Mouse (Mus musculus): Measurements from ENCODE around the gene Slx1b. TPM values are rescaled to one million over a fixed set of nuclear protein-coding genes. Genes with fewer than 3 reads are reported as not detected.
"Not testable (repeated sequence)": the region's sequence is repeated elsewhere in the genome, so short reads cannot be mapped to it uniquely, and the experiment has no call there.

Slx1b gene
- polyA plus RNA-seq, 1 experiment from 2014 or later: 17.3 TPM

DNA sequence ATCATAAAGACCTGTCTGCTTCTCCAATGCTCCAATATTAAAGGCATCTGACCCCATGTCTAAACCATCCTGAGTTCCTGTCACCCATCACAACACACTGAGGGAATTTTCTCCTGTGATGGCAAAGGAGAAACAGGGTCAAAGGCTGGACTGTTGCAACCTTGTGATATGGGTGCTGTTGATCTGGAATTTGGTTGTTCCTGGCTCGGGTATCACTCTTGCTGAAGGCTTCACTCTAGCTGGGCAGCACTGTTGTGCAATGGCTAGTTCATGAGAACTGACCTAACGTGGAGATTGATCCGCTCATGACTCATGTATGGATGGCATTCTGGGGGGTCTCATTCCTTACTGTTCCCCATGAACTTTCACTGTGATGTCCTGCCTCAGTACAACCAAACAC lies 6.6 kb downstream of the Slx1b start:
- 87% methylated on average over 3 of the region's 3 CpGs for WGBS
- no peaks in the 10 kb centered on the region for H3K27me3 ChIP-seq (ENCODE audit: control insufficient read depth, insufficient read depth, low read depth, low read length)
- H3K4me1 ChIP-seq (ENCODE audit: control insufficient read depth, insufficient read depth, low read length): peaks cover 6% of the 10 kb centered on the region; the same call in 1 of the 2 replicates
- H3K4me3 ChIP-seq (ENCODE audit: low read depth, low read length): no peak overlapping the region
- no peaks in the 10 kb centered on the region for H3K9me3 ChIP-seq (replicated peaks; ENCODE audit: control insufficient read depth, low read length, poor library complexity, severe bottlenecking)
- H3K4me2 ChIP-seq (ENCODE audit: low read length): no peak overlapping the region
- no peak for ATAC-seq
- peaks cover 17% of the 10 kb centered on the region for H3K36me3 ChIP-seq (ENCODE audit: control insufficient read depth, insufficient read depth, low read length)
- H3K27ac ChIP-seq (ENCODE audit: low read length): no peak overlapping the region
- no peak overlapping the region for H3K9ac ChIP-seq (ENCODE audit: low read depth, low read length)

DNA sequence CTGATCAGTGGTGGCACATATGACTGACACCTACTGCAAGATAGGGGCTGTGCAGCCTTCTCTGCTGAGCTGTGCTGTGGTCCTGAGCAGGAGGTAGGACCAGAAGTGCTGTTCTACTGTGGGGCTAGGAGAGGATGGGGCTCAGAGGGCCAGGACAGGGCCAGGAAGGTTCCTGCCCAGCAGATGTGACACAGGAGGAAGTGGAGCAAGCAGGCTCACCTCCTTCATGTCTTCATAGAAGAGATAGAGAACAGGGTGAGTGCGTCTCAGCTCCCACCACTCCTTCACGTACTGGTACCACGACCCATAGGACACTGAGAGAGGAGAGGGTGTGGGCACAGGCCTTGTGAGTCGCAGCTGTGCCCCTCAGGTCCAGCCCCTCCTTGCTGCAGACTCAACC lies 7.4 kb downstream of the Slx1b start:
- H3K4me3 ChIP-seq (ENCODE audit: low read depth, low read length); ATAC-seq; H3K27me3 ChIP-seq (ENCODE audit: control insufficient read depth, insufficient read depth, low read depth, low read length); H3K4me1 ChIP-seq (ENCODE audit: control insufficient read depth, insufficient read depth, low read length); H3K9me3 ChIP-seq (replicated peaks; ENCODE audit: control insufficient read depth, low read length, poor library complexity, severe bottlenecking); H3K9ac ChIP-seq (ENCODE audit: low read depth, low read length); H3K4me2 ChIP-seq (ENCODE audit: low read length); H3K27ac ChIP-seq (ENCODE audit: low read length): not testable (repeated sequence)
- 80% methylated on average over 4 of the region's 4 CpGs for WGBS
- peaks cover 17% of the 10 kb centered on the region for H3K36me3 ChIP-seq (ENCODE audit: control insufficient read depth, insufficient read depth, low read length)

DNA sequence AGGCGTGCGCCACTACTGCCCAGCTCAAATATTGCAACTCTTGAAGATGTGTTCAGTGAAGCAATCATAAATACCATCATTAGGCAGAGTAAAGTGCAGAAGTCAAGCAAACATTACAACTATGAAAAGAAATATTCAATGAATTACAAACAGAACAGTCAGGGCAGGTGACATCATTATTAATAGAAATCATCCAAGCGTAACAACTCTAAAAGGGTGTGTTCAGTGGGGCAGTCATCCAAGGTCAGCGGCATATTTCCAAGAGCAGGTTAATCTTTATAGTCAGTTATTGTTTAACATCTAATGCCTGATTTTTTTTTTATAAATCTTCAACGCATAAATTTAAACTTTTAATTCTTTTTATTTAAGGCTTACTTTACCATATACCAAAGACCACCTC lies 14.4 kb downstream of the Slx1b start:
- no peak overlapping the region for H3K9ac ChIP-seq (ENCODE audit: low read depth, low read length)
- H3K36me3 ChIP-seq (ENCODE audit: control insufficient read depth, insufficient read depth, low read length): no peaks in the 10 kb centered on the region
- H3K27me3 ChIP-seq (ENCODE audit: control insufficient read depth, insufficient read depth, low read depth, low read length): no peaks in the 10 kb centered on the region
- no peak for ATAC-seq
- no peaks in the 10 kb centered on the region for H3K9me3 ChIP-seq (replicated peaks; ENCODE audit: control insufficient read depth, low read length, poor library complexity, severe bottlenecking)
- no peak overlapping the region for H3K27ac ChIP-seq (ENCODE audit: low read length)
- no peaks in the 10 kb centered on the region for H3K4me1 ChIP-seq (ENCODE audit: control insufficient read depth, insufficient read depth, low read length)
- no peak overlapping the region for H3K4me3 ChIP-seq (ENCODE audit: low read depth, low read length)
- WGBS: 98% methylated on average over 5 of the region's 5 CpGs
- no peak overlapping the region for H3K4me2 ChIP-seq (ENCODE audit: low read length)

DNA sequence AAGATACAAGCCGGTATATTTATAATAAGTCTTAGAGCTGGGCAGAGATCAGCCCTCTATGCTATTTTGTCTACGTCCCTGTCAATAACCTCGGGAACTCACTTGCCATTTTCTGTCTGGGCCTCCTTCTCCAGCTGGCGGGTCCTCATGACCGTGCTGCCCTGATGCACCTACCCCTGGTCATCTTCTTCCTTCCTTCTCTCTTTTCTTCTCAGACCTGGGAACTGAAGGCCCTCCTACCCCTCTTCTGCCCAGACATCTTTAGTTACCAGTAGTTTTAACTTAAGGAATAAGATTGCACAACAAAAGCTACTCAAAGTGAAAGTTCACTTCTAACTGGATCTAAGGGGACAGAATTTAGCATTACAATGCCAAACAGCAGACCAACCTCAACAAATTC lies 15.9 kb downstream of the Slx1b start:
- H3K27ac ChIP-seq (ENCODE audit: low read length): no peak overlapping the region
- no peak overlapping the region for H3K9ac ChIP-seq (ENCODE audit: low read depth, low read length)
- no peaks in the 10 kb centered on the region for H3K4me1 ChIP-seq (ENCODE audit: control insufficient read depth, insufficient read depth, low read length)
- H3K4me2 ChIP-seq (ENCODE audit: low read length): no peak overlapping the region
- 93% methylated on average over 5 of the region's 5 CpGs for WGBS
- ATAC-seq: no peak
- no peaks in the 10 kb centered on the region for H3K9me3 ChIP-seq (replicated peaks; ENCODE audit: control insufficient read depth, low read length, poor library complexity, severe bottlenecking)
- H3K36me3 ChIP-seq (ENCODE audit: control insufficient read depth, insufficient read depth, low read length): no peaks in the 10 kb centered on the region
- no peaks in the 10 kb centered on the region for H3K27me3 ChIP-seq (ENCODE audit: control insufficient read depth, insufficient read depth, low read depth, low read length)
- no peak overlapping the region for H3K4me3 ChIP-seq (ENCODE audit: low read depth, low read length)

DNA sequence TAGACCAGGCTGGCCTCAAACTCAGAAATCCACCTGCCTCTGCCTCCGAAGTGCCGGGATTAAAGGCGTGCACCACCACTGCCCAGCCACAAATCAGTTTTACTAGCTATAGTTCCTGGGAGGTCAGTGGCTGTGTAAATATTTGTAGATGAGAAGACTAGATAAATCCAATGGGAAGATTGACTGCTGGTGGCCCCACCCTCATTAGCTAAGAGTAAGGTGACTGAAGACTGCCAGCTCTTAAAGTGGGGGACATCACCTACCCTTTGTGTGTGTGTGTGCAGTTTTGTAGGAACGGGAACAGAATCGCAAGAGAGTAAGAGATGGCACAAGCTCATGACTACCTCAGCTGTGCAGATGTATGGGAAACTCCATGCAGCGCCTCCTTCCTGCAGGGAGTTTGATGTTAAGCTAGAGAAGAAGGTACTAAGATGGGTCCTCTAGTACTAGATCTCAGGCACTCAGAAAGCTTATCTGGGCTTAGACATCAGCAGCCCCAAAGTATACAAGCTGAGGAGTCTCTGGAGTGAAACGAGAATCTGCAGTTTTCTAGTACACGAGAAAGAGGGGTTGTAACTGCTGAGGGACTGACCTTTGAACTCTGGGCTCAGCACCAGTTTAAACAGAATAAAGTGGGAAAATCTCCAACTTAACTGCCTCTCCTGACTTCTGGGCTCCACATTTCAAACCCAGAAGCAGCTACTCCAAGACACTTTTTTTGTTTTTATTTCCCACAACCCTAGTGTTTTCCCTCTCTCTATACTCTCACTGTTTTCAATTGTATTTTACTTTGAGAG lies 16.8 kb downstream of the Slx1b start:
- 83% methylated on average over 8 of the region's 8 CpGs for WGBS
- Histone ChIP-seq H3K4me2 (ENCODE audit: low read length) (no peak overlapping the region), H3K27ac (ENCODE audit: low read length) (no peak overlapping the region), H3K9me3 (replicated peaks; ENCODE audit: control insufficient read depth, low read length, poor library complexity, severe bottlenecking) (no peaks in the 10 kb centered on the region), H3K27me3 (ENCODE audit: control insufficient read depth, insufficient read depth, low read depth, low read length) (no peaks in the 10 kb centered on the region), H3K36me3 (ENCODE audit: control insufficient read depth, insufficient read depth, low read length) (no peaks in the 10 kb centered on the region), H3K4me1 (ENCODE audit: control insufficient read depth, insufficient read depth, low read length) (no peaks in the 10 kb centered on the region), H3K9ac (ENCODE audit: low read depth, low read length) (no peak overlapping the region), H3K4me3 (ENCODE audit: low read depth, low read length) (no peak overlapping the region)
- ATAC-seq: no peak

DNA sequence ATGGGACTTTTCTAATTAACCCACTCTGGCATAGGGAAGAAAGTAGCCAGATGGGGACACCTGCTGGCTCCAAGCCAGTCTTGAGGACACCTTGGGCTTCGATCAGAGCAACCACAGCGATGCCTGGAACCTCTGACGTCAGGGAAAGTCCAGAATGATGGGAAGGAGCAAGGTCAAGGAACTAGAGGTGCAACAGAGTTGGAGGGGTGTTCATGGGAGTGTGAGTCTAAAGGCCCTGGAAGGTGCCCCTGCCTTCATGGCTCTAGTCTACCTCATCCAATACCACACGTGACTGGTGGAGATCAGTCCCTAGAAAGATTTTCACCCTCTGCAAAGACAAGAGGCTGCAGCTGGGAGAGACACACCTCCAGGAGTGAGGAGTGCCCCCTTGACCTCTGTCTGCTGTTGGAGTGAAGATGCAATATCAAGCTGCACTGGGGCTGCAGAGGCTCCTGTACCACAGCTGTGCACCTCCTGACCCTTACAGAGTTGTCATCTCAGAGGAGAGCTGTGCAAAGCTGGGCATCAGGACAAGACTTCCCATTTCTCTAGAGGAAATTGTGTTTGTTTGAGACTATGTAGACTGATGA lies 18.9 kb downstream of the Slx1b start:
- no peaks in the 10 kb centered on the region for H3K9me3 ChIP-seq (replicated peaks; ENCODE audit: control insufficient read depth, low read length, poor library complexity, severe bottlenecking)
- H3K27me3 ChIP-seq (ENCODE audit: control insufficient read depth, insufficient read depth, low read depth, low read length): no peaks in the 10 kb centered on the region
- H3K4me2 ChIP-seq (ENCODE audit: low read length): no peak overlapping the region
- H3K36me3 ChIP-seq (ENCODE audit: control insufficient read depth, insufficient read depth, low read length): peaks cover 8% of the 10 kb centered on the region
- WGBS: 83% methylated on average over 4 of the region's 4 CpGs
- no peak for ATAC-seq
- no peak overlapping the region for H3K27ac ChIP-seq (ENCODE audit: low read length)
- no peaks in the 10 kb centered on the region for H3K4me1 ChIP-seq (ENCODE audit: control insufficient read depth, insufficient read depth, low read length)
- no peak overlapping the region for H3K9ac ChIP-seq (ENCODE audit: low read depth, low read length)
- no peak overlapping the region for H3K4me3 ChIP-seq (ENCODE audit: low read depth, low read length)

DNA sequence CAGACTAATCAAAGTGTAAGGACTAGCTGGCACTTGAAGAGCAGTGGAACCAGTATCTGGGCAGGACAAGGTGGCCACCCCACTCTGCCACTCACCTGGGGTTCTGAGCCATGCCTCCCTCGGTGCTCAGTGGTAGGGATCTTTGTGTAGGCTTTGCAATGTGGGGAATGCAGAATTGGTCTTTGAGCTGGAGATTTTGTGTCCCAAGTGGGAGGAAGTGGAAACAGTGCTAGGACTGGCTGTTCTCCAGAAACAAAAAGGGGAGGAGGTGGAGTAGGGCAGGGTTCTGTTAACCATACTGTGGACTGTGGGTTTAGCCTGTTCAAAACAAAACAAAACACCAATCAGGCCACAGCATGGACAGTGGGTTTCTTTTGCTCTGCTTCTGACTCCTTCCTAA lies 19.4 kb downstream of the Slx1b start, which contains the start of gene Sult1a1:
Gene Sult1a1 (minus strand): TSS at position 226 of the 400 bp plus-strand sequence.
- H3K9ac ChIP-seq (ENCODE audit: low read depth, low read length): no peak within 1 kb of the TSS
- no peaks in the 10 kb centered on the region for H3K27me3 ChIP-seq (ENCODE audit: control insufficient read depth, insufficient read depth, low read depth, low read length)
- H3K4me2 ChIP-seq (ENCODE audit: low read length): no peak within 1 kb of the TSS
- H3K27ac ChIP-seq (ENCODE audit: low read length): no peak within 1 kb of the TSS
- no peak for ATAC-seq
- H3K36me3 ChIP-seq (ENCODE audit: control insufficient read depth, insufficient read depth, low read length): peaks cover 12% of the 10 kb centered on the region
- no peaks in the 10 kb centered on the region for H3K9me3 ChIP-seq (replicated peaks; ENCODE audit: control insufficient read depth, low read length, poor library complexity, severe bottlenecking)
- H3K4me1 ChIP-seq (ENCODE audit: control insufficient read depth, insufficient read depth, low read length): no peaks in the 10 kb centered on the region
- H3K4me3 ChIP-seq (ENCODE audit: low read depth, low read length): no peak within 1 kb of the TSS
- WGBS: 75% methylated on average over 1 of the region's 1 CpGs

DNA sequence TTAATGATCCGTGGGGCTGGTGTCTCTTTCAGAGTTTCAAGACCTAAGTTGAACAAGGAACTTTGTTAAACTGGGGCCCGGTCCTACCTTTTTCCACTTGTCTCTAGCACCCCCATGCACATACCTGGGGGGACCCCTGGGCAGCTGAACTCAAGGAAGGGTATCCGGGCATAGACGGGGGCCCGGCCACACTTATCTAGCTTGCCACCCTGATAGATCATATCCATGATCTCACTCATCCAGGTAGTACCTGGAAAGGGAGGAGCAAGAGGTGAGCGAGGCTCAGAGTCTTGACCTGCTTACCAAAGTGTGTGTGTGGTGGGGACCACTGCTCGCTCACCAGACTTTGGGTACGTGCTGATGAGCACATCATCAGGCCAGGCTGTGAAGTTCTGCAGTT lies 20.5 kb downstream of the Slx1b start:
- H3K4me3 ChIP-seq (ENCODE audit: low read depth, low read length): no peak overlapping the region
- WGBS: 96% methylated on average over 8 of the region's 8 CpGs
- H3K4me2 ChIP-seq (ENCODE audit: low read length): no peak overlapping the region
- no peak overlapping the region for H3K9ac ChIP-seq (ENCODE audit: low read depth, low read length)
- no peak for ATAC-seq
- H3K27ac ChIP-seq (ENCODE audit: low read length): no peak overlapping the region
- peaks cover 13% of the 10 kb centered on the region for H3K36me3 ChIP-seq (ENCODE audit: control insufficient read depth, insufficient read depth, low read length)
- no peaks in the 10 kb centered on the region for H3K27me3 ChIP-seq (ENCODE audit: control insufficient read depth, insufficient read depth, low read depth, low read length)
- no peaks in the 10 kb centered on the region for H3K4me1 ChIP-seq (ENCODE audit: control insufficient read depth, insufficient read depth, low read length)
- H3K9me3 ChIP-seq (replicated peaks; ENCODE audit: control insufficient read depth, low read length, poor library complexity, severe bottlenecking): no peaks in the 10 kb centered on the region

DNA sequence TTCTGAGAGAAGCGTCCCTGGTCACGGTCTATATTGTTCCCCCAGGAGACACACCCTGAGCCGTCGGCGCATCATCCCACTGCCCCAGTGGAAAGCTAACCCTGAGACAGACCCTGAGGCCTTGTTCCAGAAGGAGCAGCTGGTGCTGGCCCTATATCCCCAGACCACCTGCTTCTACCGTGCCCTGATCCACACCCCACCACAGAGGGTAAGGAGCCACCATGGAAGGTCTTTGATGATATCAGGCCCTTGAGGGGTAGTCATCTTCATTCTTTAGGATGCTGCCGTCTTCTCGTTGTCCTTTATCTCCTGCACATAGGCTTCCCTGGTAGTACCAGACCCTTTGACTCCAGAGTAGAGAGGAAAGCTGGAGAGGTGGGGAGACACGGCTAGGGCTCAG lies 23.5 kb downstream of the Slx1b start:
- Histone ChIP-seq H3K27ac (ENCODE audit: low read length) (no peak overlapping the region), H3K4me1 (ENCODE audit: control insufficient read depth, insufficient read depth, low read length) (no peaks in the 10 kb centered on the region), H3K36me3 (ENCODE audit: control insufficient read depth, insufficient read depth, low read length) (peaks cover 14% of the 10 kb centered on the region), H3K9me3 (replicated peaks; ENCODE audit: control insufficient read depth, low read length, poor library complexity, severe bottlenecking) (no peaks in the 10 kb centered on the region), H3K4me2 (ENCODE audit: low read length) (no peak overlapping the region), H3K9ac (ENCODE audit: low read depth, low read length) (no peak overlapping the region), H3K4me3 (ENCODE audit: low read depth, low read length) (no peak overlapping the region), H3K27me3 (ENCODE audit: control insufficient read depth, insufficient read depth, low read depth, low read length) (no peaks in the 10 kb centered on the region)
- ATAC-seq: no peak
- WGBS: 94% methylated on average over 9 of the region's 9 CpGs
